Mouse (Mus musculus): ENCODE data around the gene Lgals3bp. TPM values are rescaled to one million over a fixed set of nuclear protein-coding genes. Genes with fewer than 3 reads are reported as not detected.

Gene Lgals3bp
- total and polyA plus RNA-seq, 3 experiments = 67.3 to 338 (median 146) TPM

DNA sequence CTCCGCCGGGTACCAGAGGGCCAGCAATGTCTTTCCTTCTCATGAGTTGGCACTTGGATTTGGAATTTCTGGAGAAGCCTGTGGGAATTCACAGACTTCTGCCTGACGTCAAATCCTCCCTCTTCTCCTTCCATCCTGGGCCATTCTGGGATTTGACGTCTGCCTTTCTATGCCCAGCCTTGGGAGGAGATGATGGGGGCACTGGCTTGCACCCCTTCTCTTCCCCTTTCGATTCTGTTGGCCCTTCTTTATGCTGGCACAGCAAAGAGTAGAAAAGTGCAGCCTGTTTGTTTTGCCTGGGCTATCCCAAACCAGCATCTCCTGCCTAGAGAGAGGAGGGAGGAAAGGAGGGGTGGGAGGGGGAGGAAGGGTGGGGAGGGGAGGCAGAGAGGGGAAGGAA, 24.9 kb upstream of the Lgals3bp start:
- no peak for TF ChIP-seq MXI1 (IDR thresholded peaks at IDR 0.05; ENCODE audit: low read depth, low read length)
- no peak for TF ChIP-seq MAFK (IDR thresholded peaks at IDR 0.05; ENCODE audit: insufficient replicate concordance, low read length)
- no peak for TF ChIP-seq RCOR1 (conservative IDR thresholded peaks at IDR 0.05; ENCODE audit: low read depth, low read length)
- TF ChIP-seq TCF12 (IDR thresholded peaks at IDR 0.05; ENCODE audit: low read depth, low read length) = no peak
- TF ChIP-seq UBTF (IDR thresholded peaks at IDR 0.05; ENCODE audit: low read depth, low read length) = no peak
- no peak for TF ChIP-seq MYC (IDR thresholded peaks at IDR 0.05; ENCODE audit: low read depth, low read length)
- no peak for TF ChIP-seq GABPA (IDR thresholded peaks at IDR 0.05; ENCODE audit: insufficient replicate concordance, low read depth, low read length)
- no peak for TF ChIP-seq ZMIZ1 (IDR thresholded peaks at IDR 0.05; ENCODE audit: low read depth, low read length)
- no peak for TF ChIP-seq SMC3 (IDR thresholded peaks at IDR 0.05; ENCODE audit: low read depth, low read length)
- no peak for TF ChIP-seq SIN3A (IDR thresholded peaks at IDR 0.05; ENCODE audit: low read length)
- TF ChIP-seq USF2 (conservative IDR thresholded peaks at IDR 0.05; ENCODE audit: low read depth, low read length) = no peak
- no peak for TF ChIP-seq CHD1 (IDR thresholded peaks at IDR 0.05; ENCODE audit: low read depth, low read length)
- TF ChIP-seq ELF1 (IDR thresholded peaks at IDR 0.05; ENCODE audit: low read depth, low read length) = no peak
- no peak for TF ChIP-seq ZKSCAN1 (IDR thresholded peaks at IDR 0.05; ENCODE audit: borderline replicate concordance, low read depth, low read length)
- TF ChIP-seq JUND (conservative IDR thresholded peaks at IDR 0.05; ENCODE audit: low read depth, low read length) = no peak
- TF ChIP-seq BHLHE40 (IDR thresholded peaks at IDR 0.05; ENCODE audit: low read depth, low read length) = no peak
- TF ChIP-seq EP300 (IDR thresholded peaks at IDR 0.05; ENCODE audit: low read length) = no peak
- TF ChIP-seq POLR2A (IDR thresholded peaks at IDR 0.05; ENCODE audit: low read depth, low read length) = no peak
- no peak for TF ChIP-seq CTCF (conservative IDR thresholded peaks at IDR 0.05 in 1 of 2, IDR thresholded peaks at IDR 0.05 in 1 of 2; ENCODE audit: low read depth in 2 of 2, low read length in 2 of 2)
- no peak overlapping the region for H3K4me2 ChIP-seq (ENCODE audit: insufficient read depth, low read depth, poor library complexity, severe bottlenecking)
- no peak for DNase-seq (ENCODE audit: extremely low read depth)
- no peaks in the 10 kb centered on the region for H3K36me3 ChIP-seq (replicated peaks in 1 of 2; ENCODE audit: control insufficient read depth in 1 of 2, insufficient read depth in 1 of 2, low read length in 1 of 2)
- H3K4me1 ChIP-seq (ENCODE audit: control insufficient read depth in 1 of 2, insufficient read depth in 2 of 2) = peaks cover 15 to 29% of the 10 kb centered on the region in 2 experiments
- in situ Hi-C loops (cut with MboI; ENCODE audit: low pct_ligation_motif_present, low pct_unique_long_range_greater_than_20kb, low sequenced_read_pairs) = loop anchor here (25.0 kb wide), 1 partner anchor 311 kb away; no protein-coding TSS in a partner anchor
- H3K9ac ChIP-seq (ENCODE audit: insufficient read depth, low read depth) = no peak overlapping the region
- no peak overlapping the region for H3K27ac ChIP-seq (ENCODE audit: insufficient read depth, low read depth)
- dilution Hi-C loops (cut with MboI; ENCODE audit: extremely low pct_ligation_motif_present, extremely low pct_unique_long_range_greater_than_20kb, low sequenced_read_pairs) = no loop called here
- H3K27me3 ChIP-seq (replicated peaks) = peaks cover 81% of the 10 kb centered on the region
- H3K9me3 ChIP-seq (replicated peaks; ENCODE audit: low read length) = no peaks in the 10 kb centered on the region
- H3K4me3 ChIP-seq (replicated peaks in 1 of 3; ENCODE audit: low read depth in 2 of 3, low read length in 2 of 3, poor library complexity in 1 of 3) = no peak overlapping the region
- no peaks in the 10 kb centered on the region for H3K79me2 ChIP-seq (replicated peaks; ENCODE audit: control insufficient read depth, extremely low read depth, insufficient read depth, poor library complexity, severe bottlenecking)

- H3K36me3 ChIP-seq (replicated peaks in 1 of 2; ENCODE audit: control insufficient read depth in 1 of 2, insufficient read depth in 1 of 2, low read length in 1 of 2) = no peaks in the 10 kb centered on the region
- no peak overlapping the region for H3K9ac ChIP-seq (ENCODE audit: insufficient read depth, low read depth)
- peaks cover 62% of the 10 kb centered on the region for H3K27me3 ChIP-seq (replicated peaks)
- in situ Hi-C loops (cut with MboI; ENCODE audit: low pct_ligation_motif_present, low pct_unique_long_range_greater_than_20kb, low sequenced_read_pairs) = loop anchor here (25.0 kb wide), 1 partner anchor 313 kb away; no protein-coding TSS in a partner anchor
- no peaks in the 10 kb centered on the region for H3K9me3 ChIP-seq (replicated peaks; ENCODE audit: low read length)
- no peak overlapping the region for H3K27ac ChIP-seq (ENCODE audit: insufficient read depth, low read depth)
- DNase-seq (ENCODE audit: extremely low read depth) = no peak
- no peak for TF ChIP-seq MAZ (IDR thresholded peaks at IDR 0.05; ENCODE audit: low read depth, low read length)
- no peak for TF ChIP-seq POLR2A (IDR thresholded peaks at IDR 0.05; ENCODE audit: low read depth, low read length)
- TF ChIP-seq TCF12 (IDR thresholded peaks at IDR 0.05; ENCODE audit: low read depth, low read length) = no peak
- no peak for TF ChIP-seq NELFE (IDR thresholded peaks at IDR 0.05; ENCODE audit: low read depth, low read length)
- TF ChIP-seq TBP (conservative IDR thresholded peaks at IDR 0.05; ENCODE audit: low read depth, low read length) = no peak
- no peak for TF ChIP-seq ELF1 (IDR thresholded peaks at IDR 0.05; ENCODE audit: low read depth, low read length)
- no peak for TF ChIP-seq MAX (IDR thresholded peaks at IDR 0.05; ENCODE audit: low read length)
- no peak overlapping the region for H3K4me3 ChIP-seq (replicated peaks in 1 of 3; ENCODE audit: low read depth in 2 of 3, low read length in 2 of 3, poor library complexity in 1 of 3)
- no peak overlapping the region for H3K4me2 ChIP-seq (ENCODE audit: insufficient read depth, low read depth, poor library complexity, severe bottlenecking)
- dilution Hi-C loops (cut with MboI; ENCODE audit: extremely low pct_ligation_motif_present, extremely low pct_unique_long_range_greater_than_20kb, low sequenced_read_pairs) = no loop called here
- H3K79me2 ChIP-seq (replicated peaks; ENCODE audit: control insufficient read depth, extremely low read depth, insufficient read depth, poor library complexity, severe bottlenecking) = no peaks in the 10 kb centered on the region
- H3K4me1 ChIP-seq (ENCODE audit: control insufficient read depth in 1 of 2, insufficient read depth in 2 of 2) = peaks cover 15 to 31% of the 10 kb centered on the region in 2 experiments
Observed at GRCm38 (mm10) chr11:118424621-118425335, 22.9 kb upstream of the Lgals3bp start.

Data from CH12.LX (cell line).